Mouse (Mus musculus) spleen, adult 2 months (tissue): ENCODE results near the gene Crtac1.

ENCODE experiments used
- CTCF ChIP-seq: fragments of 200-500 bp; IDR thresholded peaks from 2 replicates; pipeline ENCODE4 v1.5.1; 2011; ENCODE audit warnings: mild to moderate bottlenecking, inconsistent platforms; ENCODE audit not compliant: insufficient read depth, insufficient read length, insufficient replicate concordance; ENCODE audit errors: extremely low read depth
- POLR2A ChIP-seq: fragments of 200-500 bp; IDR thresholded peaks from 2 replicates; pipeline ENCODE4 v1.6.1; 2011; ENCODE audit warnings: low read depth, low read length, inconsistent platforms

DNA sequence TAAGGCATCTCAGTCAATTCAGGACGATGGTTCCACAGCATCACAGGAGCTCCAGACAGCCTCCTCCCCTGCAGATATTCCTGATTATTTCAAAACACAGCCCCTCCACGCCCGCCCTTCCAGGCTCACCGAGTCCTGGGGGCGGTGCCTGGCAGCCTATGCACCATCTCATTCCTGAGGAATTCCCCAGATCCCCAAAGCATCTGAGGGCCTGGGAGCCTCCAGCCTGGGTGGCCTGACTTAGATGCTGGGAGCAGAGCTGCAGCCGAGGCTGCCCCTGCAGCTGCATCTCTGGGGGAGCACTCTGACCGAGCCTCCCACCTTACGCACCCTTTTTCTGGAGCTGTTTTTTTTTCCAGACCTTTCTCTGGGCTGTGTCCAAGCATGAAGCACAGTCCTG is 190.7 kb downstream of the Crtac1 start:
- no peak for TF ChIP-seq CTCF
- TF ChIP-seq POLR2A: no peak
